Mouse (Mus musculus) layer of hippocampus, adult 11-12 months (tissue): Measurements from ENCODE around the gene Nubp2.
A peak's percentile ranks its signal among the peaks of the same experiment; 100 is the strongest.

Experiments used
- DNase-seq: peaks from one replicate; pipeline ENCODE4 v3.0.0; 2022; ENCODE audit warnings: low spot score

Nubp2 gene

GRCm38 (mm10) chr17:24886134-24886931 is at the start of gene Nubp2, which contains the start of gene Spsb3:
Nubp2 (minus strand) TSS chr17:24886349.
Spsb3 (plus strand) TSS chr17:24886643.
- DNase-seq, result peak; percentile 99

DNA sequence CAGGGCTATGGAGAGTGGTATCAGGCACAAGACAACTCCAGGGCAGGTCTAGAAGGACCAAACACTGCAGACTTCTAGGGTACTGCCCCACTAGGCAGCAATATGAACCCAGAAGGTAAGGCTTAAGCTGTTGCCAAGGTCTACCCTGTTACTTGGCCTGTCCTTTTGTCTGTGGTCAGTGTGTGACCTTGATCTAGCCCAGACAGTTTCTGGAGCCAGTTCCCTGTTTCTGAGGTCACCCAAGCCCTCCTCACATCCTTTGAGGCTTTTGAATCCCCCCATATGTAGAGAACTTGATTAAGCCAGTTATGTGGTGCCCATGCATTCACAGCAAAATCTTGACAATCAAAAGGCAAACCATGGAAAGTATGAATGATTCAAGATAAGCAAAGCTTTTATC is 49.5 kb upstream of the Nubp2 start:
- DNase-seq, result no peak

DNA sequence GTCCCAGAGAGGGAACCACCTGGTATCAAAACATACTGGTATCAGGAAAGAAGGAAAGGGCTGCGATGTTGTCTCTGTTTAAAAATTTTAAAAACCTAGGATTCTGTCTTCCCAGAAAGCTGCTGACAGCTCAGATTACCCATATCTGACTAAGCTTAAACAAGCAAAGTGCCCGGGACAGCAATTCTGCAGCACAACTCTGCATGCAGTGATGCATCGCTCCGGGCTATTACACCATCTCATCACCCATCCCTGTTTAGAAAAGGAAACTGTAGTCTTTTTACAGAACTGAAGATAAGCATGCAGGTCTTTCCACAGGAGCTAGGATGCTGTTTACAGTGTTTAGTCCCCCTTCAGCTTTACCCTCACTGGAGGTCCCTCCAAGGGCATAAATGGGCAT is 48.8 kb upstream of the Nubp2 start:
- no peak for DNase-seq

DNA sequence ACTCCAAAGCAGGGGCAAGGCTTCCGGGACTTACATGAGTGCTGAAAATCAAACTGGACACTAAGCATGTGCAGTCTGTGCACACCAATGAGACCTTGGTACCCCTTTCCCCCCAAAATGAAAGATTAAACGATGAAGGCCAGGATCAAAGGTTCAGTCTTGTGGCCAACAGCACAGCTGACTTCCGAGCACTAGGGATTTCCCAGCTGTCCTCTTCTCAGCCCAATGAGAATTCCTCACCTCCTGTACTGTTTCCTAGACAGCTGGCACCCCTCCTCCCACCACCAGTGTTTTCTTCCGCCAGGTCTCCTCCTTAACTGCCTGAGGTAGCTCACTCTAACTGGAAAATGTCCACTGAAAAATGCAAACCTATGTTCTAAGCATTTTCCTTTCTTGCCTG is 47.0 kb upstream of the Nubp2 start:
- DNase-seq, result no peak

GRCm38 (mm10) chr17:24932431-24932830 is 46.3 kb upstream of the Nubp2 start:
- no peak for DNase-seq

- no peak for DNase-seq
Measured at GRCm38 (mm10) chr17:24929506-24929905, 43.4 kb upstream of the Nubp2 start.

DNA sequence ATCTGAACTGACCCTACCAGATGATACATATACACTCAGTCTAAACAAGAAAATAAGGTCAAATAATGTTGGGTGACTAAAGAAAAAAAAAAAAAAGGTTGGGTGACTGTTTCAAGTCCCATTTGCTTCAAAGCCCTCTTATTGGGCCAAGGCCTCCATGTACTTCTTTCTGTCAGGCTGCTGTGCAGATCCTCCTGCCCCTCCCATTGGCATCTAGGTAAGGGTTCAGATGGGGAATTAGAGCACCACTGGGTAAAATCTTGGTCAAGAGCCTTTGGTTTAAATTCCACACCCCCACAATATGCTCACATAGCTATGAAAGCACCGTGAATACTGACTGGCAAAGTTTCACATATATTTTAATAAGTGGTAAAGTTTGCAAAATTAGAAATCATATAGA is 37.1 kb upstream of the Nubp2 start:
- no peak for DNase-seq

DNA sequence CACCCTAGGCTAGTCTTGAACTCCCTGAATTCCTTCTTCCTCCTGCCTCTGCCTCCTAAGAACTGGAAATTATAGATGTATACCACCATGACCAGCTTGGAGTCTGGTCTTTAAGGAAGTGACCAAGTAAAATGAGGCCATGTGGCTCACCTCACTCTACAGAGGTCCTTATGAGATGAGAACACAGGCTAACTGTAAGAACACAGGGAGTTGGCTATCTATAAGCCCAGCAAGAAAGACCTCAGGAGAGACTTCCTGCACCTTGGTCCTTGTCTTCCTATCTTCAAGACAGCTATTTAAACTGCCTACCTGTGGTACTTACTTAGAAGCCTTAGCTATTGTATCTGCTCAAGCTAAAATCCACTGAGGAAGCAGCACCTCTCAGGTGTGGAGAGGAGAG is 27.8 kb upstream of the Nubp2 start:
- no peak for DNase-seq

- no peak for DNase-seq
Measured at GRCm38 (mm10) chr17:24907591-24907990, 21.4 kb upstream of the Nubp2 start.

GRCm38 (mm10) chr17:24903767-24904166 is 17.6 kb upstream of the Nubp2 start:
- DNase-seq, result peak; percentile 5

GRCm38 (mm10) chr17:24902671-24903474 is 16.7 kb upstream of the Nubp2 start:
- DNase-seq, result peak; percentile 31

DNA sequence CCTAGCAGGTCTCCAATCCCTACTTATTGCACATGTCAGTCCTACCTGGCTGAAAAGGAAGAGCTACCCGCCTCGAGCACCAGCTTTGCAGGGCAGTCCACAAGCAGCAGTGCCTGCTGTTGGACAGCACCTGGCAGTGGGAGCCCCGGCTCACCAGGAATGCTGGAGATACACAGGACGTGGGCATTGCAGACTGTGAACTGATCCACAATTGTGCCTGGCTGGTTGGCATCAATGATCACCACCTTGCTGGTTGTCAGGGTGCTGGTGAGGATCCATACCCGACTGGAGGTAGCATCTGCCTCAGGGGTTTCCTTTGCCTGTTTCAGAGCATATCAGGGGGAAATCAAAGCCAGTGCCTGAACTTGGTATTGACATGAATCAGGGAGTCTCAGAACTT is 16.0 kb upstream of the Nubp2 start:
- peak; percentile 4 for DNase-seq

- peak; percentile 12 for DNase-seq
Measured at GRCm38 (mm10) chr17:24900014-24900413, 13.9 kb upstream of the Nubp2 start.

DNA sequence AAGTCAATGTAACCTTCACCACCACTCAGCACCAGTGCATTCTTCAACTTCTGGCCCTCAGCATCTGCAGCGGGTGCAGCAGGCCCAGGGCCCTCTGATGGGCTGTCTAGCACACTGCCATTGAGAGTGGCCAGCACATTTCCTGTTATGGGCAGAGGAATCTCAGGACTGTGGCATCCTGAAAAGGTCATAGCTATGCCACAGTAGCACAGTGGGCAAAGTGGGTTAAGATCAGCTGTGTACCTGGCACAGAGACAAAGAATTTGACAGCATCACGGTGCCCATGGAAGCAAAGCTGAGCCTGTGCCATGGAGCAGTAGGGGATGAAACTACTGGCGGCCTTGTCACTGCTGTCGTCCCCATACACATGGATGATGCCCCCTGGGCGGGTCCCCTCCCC is 13.0 kb upstream of the Nubp2 start:
- peak; percentile 4 for DNase-seq

DNA sequence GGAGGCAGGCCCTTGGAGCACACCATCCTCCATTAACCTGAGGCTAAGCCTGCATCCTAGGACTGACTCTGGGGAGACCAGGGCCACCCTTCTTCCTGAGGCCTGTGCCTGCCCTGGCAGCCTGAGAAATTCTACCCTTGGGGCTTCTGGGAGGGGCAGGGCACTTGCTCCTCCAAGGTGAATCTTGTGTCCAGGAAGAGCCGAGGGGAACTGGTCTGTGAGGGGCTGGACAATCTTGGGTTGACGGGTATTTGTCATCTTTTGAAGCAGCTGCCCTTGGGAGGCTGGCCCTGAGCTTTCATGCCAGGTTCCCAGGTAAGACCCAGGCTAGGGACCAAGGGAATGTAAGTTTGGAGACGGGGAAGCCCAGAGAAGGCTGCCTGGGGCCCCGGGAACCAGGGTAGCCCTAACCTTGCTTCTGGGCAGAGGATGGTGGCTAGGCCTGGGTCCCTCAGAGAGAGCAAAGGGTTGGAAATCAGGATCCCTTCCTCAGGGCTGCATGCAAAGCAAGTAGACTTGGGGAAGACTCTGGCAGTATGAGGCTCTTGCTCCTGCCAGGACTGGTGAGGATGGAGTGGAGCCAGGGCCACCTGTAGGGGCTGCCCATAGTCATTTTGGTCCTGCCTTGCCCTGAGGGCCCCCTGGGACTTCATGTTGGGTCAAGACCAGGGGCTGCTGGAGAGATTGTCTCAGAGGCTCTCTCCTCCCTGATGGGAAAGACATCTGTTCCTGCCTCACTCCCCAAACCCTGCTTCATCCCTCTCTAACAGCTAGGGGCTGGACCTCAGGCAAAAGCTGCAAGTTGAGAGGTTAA is 12.1 kb upstream of the Nubp2 start:
- DNase-seq, result no peak

GRCm38 (mm10) chr17:24897600-24897999 is 11.5 kb upstream of the Nubp2 start:
- no peak for DNase-seq

DNA sequence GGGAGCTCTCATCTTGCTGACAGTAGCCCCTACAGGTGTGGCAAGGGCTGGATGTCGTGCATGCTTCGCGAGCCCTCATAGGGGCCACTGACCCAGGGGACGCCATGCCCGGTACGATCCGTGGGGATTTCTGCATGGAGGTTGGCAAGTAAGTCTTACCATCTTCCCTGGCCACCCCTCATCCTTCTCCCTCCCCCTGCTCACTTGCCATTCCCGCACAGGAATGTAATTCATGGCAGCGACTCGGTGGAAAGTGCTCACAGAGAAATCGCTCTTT is 10.8 kb upstream of the Nubp2 start:
- DNase-seq, result peak; percentile 26

GRCm38 (mm10) chr17:24896241-24896992 is 10.3 kb upstream of the Nubp2 start, which contains the start of gene Nme3:
Nme3 (plus strand) TSS chr17:24896500.
- peak; percentile 73 for DNase-seq

DNA sequence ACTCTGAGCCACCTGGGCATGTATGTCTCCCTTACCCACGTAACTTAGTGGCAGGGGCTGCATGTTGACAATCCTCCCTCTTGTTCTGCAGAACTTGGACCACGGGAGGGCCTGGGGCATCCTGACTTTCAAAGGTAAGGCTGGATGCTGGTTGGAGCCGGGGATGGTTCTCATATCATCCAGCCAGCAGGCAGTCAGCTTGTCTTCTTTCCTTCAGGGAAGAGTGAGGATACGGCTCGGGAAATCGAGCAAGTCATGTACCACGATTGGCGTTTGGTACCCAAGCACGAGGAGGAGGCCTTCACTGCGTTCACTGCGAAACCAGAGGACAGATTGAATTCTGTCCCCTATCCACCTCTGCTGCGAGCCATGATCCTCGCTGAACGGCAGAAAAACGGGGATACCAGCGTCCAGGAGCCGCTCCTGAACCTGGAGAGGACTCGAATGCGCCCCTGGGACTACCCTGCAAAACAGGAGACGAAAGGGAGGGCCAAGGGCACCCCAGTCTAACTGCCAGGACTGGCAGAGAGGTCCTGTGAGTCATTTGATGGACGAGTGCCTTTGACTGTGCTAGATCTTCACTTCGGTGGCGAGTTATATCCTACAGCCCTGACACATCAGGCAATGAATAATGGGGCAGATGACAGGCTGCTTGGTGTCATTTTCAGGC is 9.6 kb upstream of the Nubp2 start:
- no peak for DNase-seq

DNA sequence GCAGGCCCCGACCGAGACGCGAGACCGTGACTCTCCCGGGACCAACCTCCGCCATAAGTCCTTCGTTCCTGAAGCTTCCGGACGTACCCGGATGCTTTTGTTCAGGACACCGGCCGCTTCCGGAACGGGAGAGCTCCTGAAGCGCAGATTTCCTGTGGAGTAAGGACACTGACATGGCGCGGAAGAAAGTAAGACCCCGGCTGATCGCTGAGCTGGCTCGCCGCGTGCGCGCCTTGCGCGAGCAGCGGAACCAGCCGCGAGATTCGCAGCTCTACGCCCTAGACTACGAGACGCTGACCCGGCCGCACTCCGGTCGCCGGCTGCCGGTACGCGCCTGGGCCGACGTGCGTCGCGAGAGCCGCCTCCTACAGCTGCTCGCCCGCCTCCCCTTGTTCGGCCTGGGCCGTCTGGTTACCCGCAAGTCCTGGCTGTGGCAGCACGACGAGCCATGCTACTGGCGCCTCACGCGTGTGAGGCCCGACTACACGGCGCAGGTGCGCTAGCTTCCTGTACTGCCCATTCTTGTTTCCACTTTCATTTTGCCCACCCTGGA is 8.9 kb upstream of the Nubp2 start, which contains the start of the genes Eme2 and Mrps34:
TSS of gene Eme2 (minus strand) at position 93 of the 553 bp plus-strand sequence.
TSS of gene Mrps34 (plus strand) at position 122 of the 553 bp plus-strand sequence.
- DNase-seq, result peak; percentile 87
